ENCODE assay signal across 25 mouse cellular contexts in the genomic region with DNA sequence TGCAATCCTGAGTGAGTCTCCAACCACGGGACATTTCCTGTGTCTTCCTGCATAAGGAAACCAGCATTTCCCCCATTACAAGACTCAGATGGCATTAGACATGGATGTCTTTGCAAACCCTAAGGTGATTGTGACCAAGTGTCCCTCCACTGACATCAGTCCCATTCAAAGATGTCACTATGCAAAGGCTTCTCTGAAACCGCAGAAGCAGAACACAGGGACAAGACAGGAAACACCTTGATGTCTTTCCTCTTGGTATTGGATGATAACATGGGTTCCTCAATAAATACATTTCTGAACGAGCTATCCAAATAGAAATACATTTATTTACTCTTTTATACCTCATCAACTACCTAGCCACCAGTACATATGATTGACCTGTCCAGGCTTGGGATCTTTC. TPM values are rescaled to one million over a fixed set of nuclear protein-coding genes. Genes with fewer than 3 reads are reported as not detected.
A peak's percentile ranks its signal among the peaks of the same experiment; 100 is the strongest.
DNase-seq lines count a peak whose midpoint lies in the region; ATAC-seq and TF ChIP-seq lines count a peak whose summit lies in the region.
"Had no signal": no experiment of that assay in that cellular context is flagged by ENCODE, and none has a peak within 500 bp of the region (broad histone marks: within the 10 kb centered on the region; RNA-seq: fewer than 3 reads in every experiment).

No protein-coding gene starts in this region.

- no peaks in the 10 kb centered on the region for H3K27me3 ChIP-seq in kidney, embryonic 16.5 days (ENCODE audit: insufficient read depth, low read length)
- H3K27me3 ChIP-seq in kidney, embryonic 14.5 days (ENCODE audit: control insufficient read depth, insufficient read depth, low read length), result no peaks in the 10 kb centered on the region
- H3K27me3 ChIP-seq in intestine, embryonic 16.5 days (replicated peaks; ENCODE audit: control insufficient read depth, insufficient read depth, low read length), result no peaks in the 10 kb centered on the region
- H3K27me3 ChIP-seq: embryonic facial prominence, embryonic 13.5 days; forebrain, embryonic 12.5 days; heart, embryonic 12.5 days; hindbrain, embryonic 12.5 days had no signal

- H3K27ac ChIP-seq in kidney, embryonic 16.5 days (ENCODE audit: low read length), result peak overlapping the region; percentile 78
- H3K27ac ChIP-seq in kidney, embryonic 14.5 days (ENCODE audit: low read depth, low read length), result no peak overlapping the region
- no peak overlapping the region for H3K27ac ChIP-seq in intestine, embryonic 16.5 days (ENCODE audit: low read length)
- H3K27ac ChIP-seq in layer of hippocampus, adult 2 months, result no peak overlapping the region
- H3K27ac ChIP-seq: embryonic facial prominence, embryonic 13.5 days; forebrain, embryonic 12.5 days; hindbrain, embryonic 12.5 days had no signal

- no peak overlapping the region for H3K9ac ChIP-seq in kidney, embryonic 16.5 days (replicated peaks; ENCODE audit: low read length)
- H3K9ac ChIP-seq in kidney, embryonic 14.5 days (ENCODE audit: low read depth, low read length), result no peak overlapping the region
- no peak overlapping the region for H3K9ac ChIP-seq in intestine, embryonic 16.5 days (ENCODE audit: low read depth, low read length)
- H3K9ac ChIP-seq: embryonic facial prominence, embryonic 13.5 days; forebrain, embryonic 12.5 days; heart, embryonic 12.5 days; hindbrain, embryonic 12.5 days had no signal

- peak overlapping the region; percentile 21; the same call in 1 of the 2 replicates for H3K4me2 ChIP-seq in kidney, embryonic 16.5 days (replicated peaks; ENCODE audit: low read depth, low read length)
- no peak overlapping the region for H3K4me2 ChIP-seq in kidney, embryonic 14.5 days (replicated peaks; ENCODE audit: low read depth, low read length)
- peak overlapping the region; percentile 43 for H3K4me2 ChIP-seq in intestine, embryonic 16.5 days (ENCODE audit: low read depth, low read length)
- H3K4me2 ChIP-seq: embryonic facial prominence, embryonic 13.5 days; forebrain, embryonic 12.5 days; heart, embryonic 12.5 days; hindbrain, embryonic 12.5 days had no signal

- 73% methylated on average over 3 of the region's 3 CpGs for WGBS in kidney, embryonic 16.5 days
- WGBS in kidney, embryonic 14.5 days, result 84% methylated on average over 3 of the region's 3 CpGs
- WGBS in intestine, embryonic 16.5 days, result 69% methylated on average over 3 of the region's 3 CpGs

- TF ChIP-seq CTCF in layer of hippocampus, adult 2 months (conservative IDR thresholded peaks at IDR 0.05), result no peak

- H3K4me3 ChIP-seq in kidney, embryonic 16.5 days (ENCODE audit: low read length), result no peak overlapping the region
- no peak overlapping the region for H3K4me3 ChIP-seq in kidney, embryonic 14.5 days (ENCODE audit: low read length)
- peak overlapping the region; percentile 30 for H3K4me3 ChIP-seq in intestine, embryonic 16.5 days (ENCODE audit: low read length)
- H3K4me3 ChIP-seq in layer of hippocampus, adult 2 months, result no peak overlapping the region
- H3K4me3 ChIP-seq: embryonic facial prominence, embryonic 13.5 days; forebrain, embryonic 12.5 days; heart, embryonic 12.5 days; hindbrain, embryonic 12.5 days had no signal

- H3K9me3 ChIP-seq in kidney, embryonic 16.5 days (ENCODE audit: low read length), result no peaks in the 10 kb centered on the region
- no peaks in the 10 kb centered on the region for H3K9me3 ChIP-seq in kidney, embryonic 14.5 days (ENCODE audit: control insufficient read depth, low read length)
- H3K9me3 ChIP-seq in intestine, embryonic 16.5 days (ENCODE audit: control insufficient read depth, low read length), result no peaks in the 10 kb centered on the region
- H3K9me3 ChIP-seq: embryonic facial prominence, embryonic 13.5 days; forebrain, embryonic 12.5 days; heart, embryonic 12.5 days; hindbrain, embryonic 12.5 days had no signal

- no peak for DNase-seq in thymus, adult 18-20 months
- no peak for DNase-seq in ovary, postnatal 14 days (ENCODE audit: low spot score)
- no peak for DNase-seq in layer of hippocampus, adult 2 months (ENCODE audit: low spot score in 2 of 2)
- DNase-seq: adrenal gland, postnatal 10 days; cerebellum, adult 11-12 months; cerebellum, adult 9-10 months; cerebellum, postnatal 25 days; gastrocnemius, postnatal 10 days; heart, postnatal 36 days had no signal

- 0 out of 2 replicates have a peak, but pooled peaks cover 9% of the 10 kb centered on the region for H3K4me1 ChIP-seq in kidney, embryonic 16.5 days (ENCODE audit: insufficient read depth, low read length)
- H3K4me1 ChIP-seq in kidney, embryonic 14.5 days (ENCODE audit: control insufficient read depth, insufficient read depth, low read length), result 0 out of 2 replicates have a peak, but pooled peaks cover 5% of the 10 kb centered on the region
- no peaks in the 10 kb centered on the region for H3K4me1 ChIP-seq in intestine, embryonic 16.5 days (ENCODE audit: control insufficient read depth, insufficient read depth, low read length)
- H3K4me1 ChIP-seq: embryonic facial prominence, embryonic 13.5 days; forebrain, embryonic 12.5 days; heart, embryonic 12.5 days; hindbrain, embryonic 12.5 days had no signal

- no peak for ATAC-seq in kidney, embryonic 16.5 days (ENCODE audit: low FRiP score, low TSS enrichment)
- no peak for ATAC-seq in kidney, embryonic 14.5 days (ENCODE audit: low FRiP score, low TSS enrichment)
- peak; percentile 77 for ATAC-seq in common myeloid progenitor, adult 5-6 weeks (replicated peaks; ENCODE audit: low read depth, poor library complexity, severe bottlenecking)
- ATAC-seq in intestine, embryonic 16.5 days, result no peak
- ATAC-seq: CD4-positive, CD25-positive, alpha-beta regulatory T cell, adult 4 months; forebrain, embryonic 16.5 days; hindbrain, embryonic 16.5 days had no signal

- H3K36me3 ChIP-seq in kidney, embryonic 16.5 days (ENCODE audit: insufficient read depth, low read length), result no peaks in the 10 kb centered on the region
- no peaks in the 10 kb centered on the region for H3K36me3 ChIP-seq in kidney, embryonic 14.5 days (ENCODE audit: control insufficient read depth, insufficient read depth, low read length)
- 0 out of 2 replicates have a peak, but pooled peaks cover 3% of the 10 kb centered on the region for H3K36me3 ChIP-seq in intestine, embryonic 16.5 days (ENCODE audit: control insufficient read depth, insufficient read depth, low read length)
- H3K36me3 ChIP-seq: embryonic facial prominence, embryonic 13.5 days; forebrain, embryonic 12.5 days; G1E; heart, embryonic 12.5 days; hindbrain, embryonic 12.5 days had no signal

RNA-seq across cellular contexts. Expression of a gene that starts 1.4 kb away (rescaled TPM):
- polyA plus RNA-seq in kidney, embryonic 16.5 days (2015; fragmentation: Nextera tagmentation; extraction: Ambion mirVana), result 63.4 and 71.3 TPM in 2 replicates
- polyA plus RNA-seq in kidney, embryonic 14.5 days (2014; fragmentation: Nextera tagmentation; extraction: Ambion mirVana), result 6.0 and 12.8 TPM in 2 replicates
- not detected in 2 replicates for total RNA-seq in common myeloid progenitor, adult 5-6 weeks (2017)
- 51.0 and 64.1 TPM in 2 replicates for polyA plus RNA-seq in intestine, embryonic 16.5 days (2015; fragmentation: Nextera tagmentation; extraction: Ambion mirVana)
- not detected for total RNA-seq in layer of hippocampus, adult 2 months (2021)
- total RNA-seq: G1E; gastrocnemius, postnatal 10 days; gastrocnemius, postnatal 4 days; heart, adult 8-10 months; heart, postnatal 36 days had no signal
- polyA plus RNA-seq: CD4-positive, CD25-positive, alpha-beta regulatory T cell, adult 4 months; forebrain, embryonic 12.5 days; forebrain, embryonic 16.5 days; G1E; heart, embryonic 12.5 days; hindbrain, embryonic 12.5 days had no signal

RNA-seq across cellular contexts. Expression of a gene that starts 42.2 kb away (rescaled TPM):
- 0.47 TPM in 1 of 2 replicates, not detected in the other for polyA plus RNA-seq in kidney, embryonic 16.5 days (2015; fragmentation: Nextera tagmentation; extraction: Ambion mirVana)
- polyA plus RNA-seq in kidney, embryonic 14.5 days (2014; fragmentation: Nextera tagmentation; extraction: Ambion mirVana), result 0.39 and 0.60 TPM in 2 replicates
- total RNA-seq in common myeloid progenitor, adult 5-6 weeks (2017), result not detected in 2 replicates
- polyA plus RNA-seq in intestine, embryonic 16.5 days (2015; fragmentation: Nextera tagmentation; extraction: Ambion mirVana), result 0.21 TPM in 1 of 2 replicates, not detected in the other
- total RNA-seq in layer of hippocampus, adult 2 months (2021), result under 1 TPM; 0.37 to 0.38 TPM
- total RNA-seq: adrenal gland, postnatal 10 days; adrenal gland, postnatal 4 days; G1E; gastrocnemius, postnatal 10 days; gastrocnemius, postnatal 4 days; heart, adult 8-10 months; heart, postnatal 36 days had no signal
- polyA plus RNA-seq: CD4-positive, CD25-positive, alpha-beta regulatory T cell, adult 4 months; embryonic facial prominence, embryonic 13.5 days; forebrain, embryonic 12.5 days; G1E; heart, embryonic 12.5 days; heart, embryonic 16.5 days had no signal
